Mouse (Mus musculus): ENCODE measurements around the gene Cyb5rl. TPM values are rescaled to one million over a fixed set of nuclear protein-coding genes. Genes with fewer than 3 reads are reported as not detected.
A peak's percentile ranks its signal among the peaks of the same experiment; 100 is the strongest.

Gene Cyb5rl
- total RNA-seq, 2 experiments from 2014 or later: 0.34 TPM; not detected in 1

GRCm38 (mm10) chr4:107098791-107099525 lies 32.2 kb downstream of the Cyb5rl start:
- ATAC-seq (replicated peaks; ENCODE audit: low FRiP score, poor library complexity, severe bottlenecking): no peak

- no peak for ATAC-seq (replicated peaks; ENCODE audit: low FRiP score, poor library complexity, severe bottlenecking)
These were observed 35.4 kb downstream of the Cyb5rl start for GRCm38 (mm10) chr4:107102220-107102619.

- ATAC-seq (replicated peaks; ENCODE audit: low FRiP score, poor library complexity, severe bottlenecking): no peak
These were observed 40.0 kb downstream of the Cyb5rl start for GRCm38 (mm10) chr4:107106777-107107176.

GRCm38 (mm10) chr4:107108291-107108731 lies 41.5 kb downstream of the Cyb5rl start:
- ATAC-seq (replicated peaks; ENCODE audit: low FRiP score, poor library complexity, severe bottlenecking): no peak

GRCm38 (mm10) chr4:107109181-107109580 lies 42.4 kb downstream of the Cyb5rl start:
- peak; percentile 50 for ATAC-seq (replicated peaks; ENCODE audit: low FRiP score, poor library complexity, severe bottlenecking)

GRCm38 (mm10) chr4:107114278-107114677 lies 47.5 kb downstream of the Cyb5rl start:
- ATAC-seq (replicated peaks; ENCODE audit: low FRiP score, poor library complexity, severe bottlenecking): no peak

- ATAC-seq (replicated peaks; ENCODE audit: low FRiP score, poor library complexity, severe bottlenecking): no peak
These were observed 51.1 kb downstream of the Cyb5rl start for GRCm38 (mm10) chr4:107117741-107118385.

GRCm38 (mm10) chr4:107119056-107119455 lies 52.3 kb downstream of the Cyb5rl start:
- no peak for ATAC-seq (replicated peaks; ENCODE audit: low FRiP score, poor library complexity, severe bottlenecking)

- ATAC-seq (replicated peaks; ENCODE audit: low FRiP score, poor library complexity, severe bottlenecking): no peak
These were observed 53.9 kb downstream of the Cyb5rl start for GRCm38 (mm10) chr4:107120676-107121075.

GRCm38 (mm10) chr4:107121165-107121943 lies 54.6 kb downstream of the Cyb5rl start:
- no peak for ATAC-seq (replicated peaks; ENCODE audit: low FRiP score, poor library complexity, severe bottlenecking)

GRCm38 (mm10) chr4:107124376-107124775 lies 57.6 kb downstream of the Cyb5rl start:
- ATAC-seq (replicated peaks; ENCODE audit: low FRiP score, poor library complexity, severe bottlenecking): no peak

GRCm38 (mm10) chr4:107125101-107125500 lies 58.3 kb downstream of the Cyb5rl start:
- no peak for ATAC-seq (replicated peaks; ENCODE audit: low FRiP score, poor library complexity, severe bottlenecking)

- no peak for ATAC-seq (replicated peaks; ENCODE audit: low FRiP score, poor library complexity, severe bottlenecking)
These were observed 59.6 kb downstream of the Cyb5rl start for GRCm38 (mm10) chr4:107126389-107126788.

GRCm38 (mm10) chr4:107126891-107127524 lies 60.2 kb downstream of the Cyb5rl start:
- ATAC-seq (replicated peaks; ENCODE audit: low FRiP score, poor library complexity, severe bottlenecking): no peak

GRCm38 (mm10) chr4:107127901-107128669 lies 61.3 kb downstream of the Cyb5rl start:
- ATAC-seq (replicated peaks; ENCODE audit: low FRiP score, poor library complexity, severe bottlenecking): no peak

GRCm38 (mm10) chr4:107129373-107129772 lies 62.6 kb downstream of the Cyb5rl start:
- no peak for ATAC-seq (replicated peaks; ENCODE audit: low FRiP score, poor library complexity, severe bottlenecking)

GRCm38 (mm10) chr4:107130534-107130933 lies 63.7 kb downstream of the Cyb5rl start:
- ATAC-seq (replicated peaks; ENCODE audit: low FRiP score, poor library complexity, severe bottlenecking): no peak

- ATAC-seq (replicated peaks; ENCODE audit: low FRiP score, poor library complexity, severe bottlenecking): no peak
These were observed 68.1 kb downstream of the Cyb5rl start for GRCm38 (mm10) chr4:107134891-107135290.

- no peak for ATAC-seq (replicated peaks; ENCODE audit: low FRiP score, poor library complexity, severe bottlenecking)
These were observed 68.9 kb downstream of the Cyb5rl start for GRCm38 (mm10) chr4:107135663-107136062.

All from erythroblast, adult 5-6 weeks (primary cell).